10 mouse cellular contexts compared by ENCODE assay signal in genomic region chr7:72342822-72343221, GRCm38 (mm10). TPM values are rescaled to one million over a fixed set of nuclear protein-coding genes. Genes with fewer than 3 reads are reported as not detected.
DNase-seq lines count a peak whose midpoint lies in the region; ATAC-seq and TF ChIP-seq lines count a peak whose summit lies in the region.
"Had no signal": no experiment of that assay in that cellular context is flagged by ENCODE, and none has a peak within 500 bp of the region (broad histone marks: within the 10 kb centered on the region; RNA-seq: fewer than 3 reads in every experiment).

No protein-coding gene starts in this region.

- no peaks in the 10 kb centered on the region for H3K9me3 ChIP-seq in hindbrain, postnatal 0 days (ENCODE audit: low read length)
- H3K9me3 ChIP-seq in hindbrain, embryonic 10.5 days = no peaks in the 10 kb centered on the region
- H3K9me3 ChIP-seq in hindbrain, embryonic 11.5 days (ENCODE audit: control insufficient read depth, low read length) = no peaks in the 10 kb centered on the region

- no peaks in the 10 kb centered on the region for H3K27me3 ChIP-seq in hindbrain, postnatal 0 days (ENCODE audit: insufficient read depth, low read length)
- no peaks in the 10 kb centered on the region for H3K27me3 ChIP-seq in hindbrain, embryonic 10.5 days (ENCODE audit: insufficient read depth, poor library complexity, severe bottlenecking)
- H3K27me3 ChIP-seq in hindbrain, embryonic 11.5 days (ENCODE audit: control insufficient read depth, insufficient read depth, low read length) = no peaks in the 10 kb centered on the region

- DNase-seq in hindbrain, postnatal 0 days (ENCODE audit: low spot score) = no peak
- DNase-seq in hindbrain, embryonic 10.5 days (ENCODE audit: low spot score) = no peak
- DNase-seq in 416B (ENCODE audit: low read depth) (peak; percentile 12), R1 (ENCODE audit: low read depth, low spot score) (peak; percentile 87)
- peak; percentile 65 for DNase-seq in naive thymus-derived CD4-positive, alpha-beta T cell, adult 2 months (ENCODE audit: low read depth)
- no peak for DNase-seq in cerebellum, postnatal 25 days
- no peak for DNase-seq in hindbrain, embryonic 11.5 days (ENCODE audit: low spot score)
- no peak for DNase-seq in layer of hippocampus, postnatal 25 days (ENCODE audit: extremely low spot score in 1 of 2, low spot score in 1 of 2)
- DNase-seq: kidney, adult 11 months; layer of hippocampus, adult 9-11 months had no signal

- no peaks in the 10 kb centered on the region for H3K4me1 ChIP-seq in hindbrain, postnatal 0 days (ENCODE audit: insufficient read depth, low read length)
- H3K4me1 ChIP-seq in hindbrain, embryonic 10.5 days (replicated peaks) = no peaks in the 10 kb centered on the region
- no peaks in the 10 kb centered on the region for H3K4me1 ChIP-seq in hindbrain, embryonic 11.5 days (replicated peaks; ENCODE audit: control insufficient read depth, insufficient read depth, low read length)

- no peaks in the 10 kb centered on the region for H3K36me3 ChIP-seq in hindbrain, postnatal 0 days (ENCODE audit: insufficient read depth, low read length)
- H3K36me3 ChIP-seq in hindbrain, embryonic 10.5 days = no peaks in the 10 kb centered on the region
- H3K36me3 ChIP-seq in hindbrain, embryonic 11.5 days (ENCODE audit: control insufficient read depth, insufficient read depth, low read length) = no peaks in the 10 kb centered on the region

- H3K4me2 ChIP-seq in hindbrain, postnatal 0 days (ENCODE audit: low read depth, low read length) = no peak overlapping the region
- no peak overlapping the region for H3K4me2 ChIP-seq in hindbrain, embryonic 11.5 days (replicated peaks; ENCODE audit: low read depth, low read length)

- no peak overlapping the region for H3K27ac ChIP-seq in hindbrain, postnatal 0 days
- no peak overlapping the region for H3K27ac ChIP-seq in hindbrain, embryonic 10.5 days
- H3K27ac ChIP-seq in hindbrain, embryonic 11.5 days (ENCODE audit: low read depth, low read length) = no peak overlapping the region

- 62% methylated on average over 2 of the region's 2 CpGs for WGBS in hindbrain, postnatal 0 days
- WGBS in hindbrain, embryonic 10.5 days = 70% methylated on average over 2 of the region's 2 CpGs
- WGBS in hindbrain, embryonic 11.5 days = 66% methylated on average over 2 of the region's 2 CpGs

- TF ChIP-seq CTCF in hindbrain, postnatal 0 days (IDR thresholded peaks at IDR 0.05; ENCODE audit: low read depth) = peak; percentile 7; the same call in 1 of the 2 replicates

- no peak overlapping the region for H3K9ac ChIP-seq in hindbrain, postnatal 0 days (replicated peaks; ENCODE audit: low read length)
- H3K9ac ChIP-seq in hindbrain, embryonic 11.5 days (ENCODE audit: low read depth, low read length) = no peak overlapping the region

- ATAC-seq in hindbrain, postnatal 0 days = no peak
- no peak for ATAC-seq in hindbrain, embryonic 11.5 days (ENCODE audit: low FRiP score)

- no peak overlapping the region for H3K4me3 ChIP-seq in hindbrain, postnatal 0 days (ENCODE audit: low read length)
- H3K4me3 ChIP-seq in hindbrain, embryonic 10.5 days = no peak overlapping the region
- H3K4me3 ChIP-seq in hindbrain, embryonic 11.5 days (ENCODE audit: low read depth, low read length) = no peak overlapping the region

RNA-seq across cellular contexts. Expression of gene Mctp2, which starts 36.4 kb away (rescaled TPM):
- total RNA-seq in hindbrain, postnatal 0 days (2014; rRNA removed) = 0.36 and 1.1 TPM in 2 replicates
- polyA plus RNA-seq in hindbrain, postnatal 0 days (2015; fragmentation: Nextera tagmentation; extraction: Ambion mirVana) = 0.35 and 0.40 TPM in 2 replicates
- polyA plus RNA-seq in hindbrain, embryonic 10.5 days (2016; fragmentation: Nextera tagmentation; extraction: Ambion mirVana) = 0.13 and 0.47 TPM in 2 replicates
- polyA plus RNA-seq in hindbrain, embryonic 11.5 days (2014; fragmentation: Nextera tagmentation; extraction: Ambion mirVana) = 0.12 and 0.27 TPM in 2 replicates
- total RNA-seq in layer of hippocampus, postnatal 25 days (2021) = 1 to 10 TPM; 1.2 to 1.4 TPM

Comparison
In these comparisons a context has a peak if more than half of its experiments do, and no peak if none do; other contexts are left out.
1. DNase-seq: peak in 416B (single experiment), R1 (single experiment) and naive thymus-derived CD4-positive, alpha-beta T cell, adult 2 months (single experiment); none in hindbrain, postnatal 0 days (single experiment), hindbrain, embryonic 10.5 days (single experiment), cerebellum, postnatal 25 days (0 of 2), hindbrain, embryonic 11.5 days (single experiment) and layer of hippocampus, postnatal 25 days (0 of 2).